Mouse (Mus musculus) kidney, postnatal 4 days (tissue): ENCODE measurements around the gene Zfp109.
"Not testable (repeated sequence)": the region's sequence is repeated elsewhere in the genome, so short reads cannot be mapped to it uniquely, and the experiment has no call there.

ENCODE experiments used
- DNase-seq, 2 experiments: peaks; one replicate each; pipeline ENCODE4 v3.0.0; 2021; ENCODE audit warnings: mixed read lengths in 2 of 2

Gene Zfp109

DNA sequence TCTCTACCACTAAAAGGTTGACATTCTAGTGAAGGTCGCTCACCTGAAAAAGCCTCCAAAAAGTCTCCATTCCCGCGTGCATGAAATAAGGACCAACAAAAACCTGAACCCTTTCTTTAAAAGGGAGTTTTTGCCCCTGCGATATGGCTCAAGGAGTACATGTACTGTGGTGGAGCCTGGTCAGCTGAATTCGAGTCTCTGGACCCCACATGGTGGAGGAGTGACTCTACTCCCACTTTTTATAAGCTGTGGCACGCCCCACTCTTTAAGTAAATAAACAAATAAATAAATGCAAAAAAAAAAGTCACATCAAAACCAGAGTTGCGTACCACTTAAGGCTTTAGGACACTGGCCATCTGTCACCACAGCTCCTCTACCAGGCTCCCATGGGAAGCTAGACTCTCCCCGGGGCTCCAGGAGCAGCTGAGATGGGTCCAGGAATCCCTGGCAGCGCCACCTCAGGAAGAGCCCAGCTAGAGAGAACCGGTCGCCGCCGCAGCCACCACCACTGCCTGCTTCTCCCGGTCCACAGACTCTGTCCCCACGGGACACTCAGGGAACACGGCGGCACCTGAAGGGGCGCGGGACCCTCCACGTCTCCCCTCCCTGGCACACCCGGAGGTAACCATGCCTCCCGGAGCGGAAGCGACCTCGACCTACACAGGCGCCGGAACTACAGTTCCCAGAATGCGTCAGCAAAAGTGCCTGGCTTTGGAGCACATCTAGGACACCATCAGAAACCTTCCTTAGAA, at the start of gene Zfp109:
Gene Zfp109, minus strand, starts transcription at position 521 of the 752 bp plus-strand sequence.
- peak; percentile 72 to 76 for DNase-seq

DNA sequence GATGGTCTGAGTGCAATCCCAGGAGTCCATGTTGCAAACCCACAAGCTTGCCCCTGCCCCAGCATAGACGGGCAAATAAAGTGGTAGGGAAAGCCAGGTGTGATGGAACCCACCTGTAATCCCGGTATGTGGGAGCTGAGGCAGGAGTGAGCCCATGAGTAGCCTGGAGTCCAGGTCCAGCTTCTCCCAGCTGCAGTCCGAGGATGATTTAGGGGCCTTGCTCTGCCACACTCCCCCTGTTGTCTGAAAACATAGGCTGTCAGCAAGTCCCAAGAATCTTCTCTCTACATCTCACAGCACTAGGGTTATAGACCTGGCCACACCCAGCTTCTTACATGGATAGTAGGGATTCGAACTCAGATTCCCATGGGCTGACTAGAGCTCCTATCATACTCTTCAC, 49.6 kb upstream of the Zfp109 start:
- DNase-seq, result no peak

DNA sequence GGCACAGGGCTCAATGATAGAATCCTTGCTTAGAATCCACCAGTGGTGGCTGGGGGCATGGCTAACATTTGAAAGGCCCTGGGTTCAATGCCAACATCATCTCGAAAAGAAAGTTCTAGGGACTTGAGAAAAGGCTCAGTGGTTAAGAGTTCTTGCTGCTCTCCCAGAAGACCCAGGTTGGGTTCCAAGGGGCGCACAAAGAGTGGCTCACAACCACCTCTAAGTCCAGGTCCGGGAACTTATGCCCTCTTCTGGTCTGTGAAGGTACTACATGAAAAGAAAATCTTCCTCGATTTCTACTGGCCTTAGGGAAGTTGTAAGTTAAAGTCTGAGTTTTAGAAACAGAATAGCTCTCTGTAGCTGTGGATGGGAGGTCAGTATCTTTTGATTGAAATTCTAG, 48.7 kb upstream of the Zfp109 start:
- DNase-seq, result no peak

- no peak for DNase-seq
These were observed 43.4 kb upstream of the Zfp109 start for GRCm38 (mm10) chr7:24280858-24281145.

GRCm38 (mm10) chr7:24280031-24280857, 42.9 kb upstream of the Zfp109 start:
- peak in 1 of 2 experiments; percentile 14 for DNase-seq

- DNase-seq, result not testable (repeated sequence)
These were observed 41.4 kb upstream of the Zfp109 start for GRCm38 (mm10) chr7:24278771-24279170.

- no peak for DNase-seq
These were observed 37.1 kb upstream of the Zfp109 start for GRCm38 (mm10) chr7:24274456-24274855.

GRCm38 (mm10) chr7:24271191-24271590, 33.8 kb upstream of the Zfp109 start:
- no peak for DNase-seq

DNA sequence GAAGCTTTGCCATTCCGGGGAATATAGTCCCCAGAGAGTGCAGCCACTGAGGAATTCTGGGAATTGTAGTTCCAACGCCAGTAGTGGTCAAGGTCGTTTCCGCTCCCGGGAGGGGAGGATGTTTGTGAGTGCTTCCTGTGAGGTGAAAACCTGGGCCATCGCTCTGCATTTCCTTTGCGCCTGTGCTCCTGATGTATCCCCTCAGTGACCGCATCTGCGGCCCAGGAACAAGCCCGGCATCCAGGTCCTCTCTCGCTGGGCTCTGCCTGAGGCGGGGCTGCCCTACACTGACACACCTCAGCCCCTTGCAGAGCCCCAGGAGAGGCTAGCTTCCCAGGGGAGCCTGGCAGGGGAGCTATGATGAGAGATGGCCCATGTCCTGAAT, 32.9 kb upstream of the Zfp109 start, which contains the start of gene Zfp93:
Gene Zfp93, plus strand, starts transcription at position 133 of the 385 bp plus-strand sequence.
- DNase-seq, result peak; percentile 75 to 83

DNA sequence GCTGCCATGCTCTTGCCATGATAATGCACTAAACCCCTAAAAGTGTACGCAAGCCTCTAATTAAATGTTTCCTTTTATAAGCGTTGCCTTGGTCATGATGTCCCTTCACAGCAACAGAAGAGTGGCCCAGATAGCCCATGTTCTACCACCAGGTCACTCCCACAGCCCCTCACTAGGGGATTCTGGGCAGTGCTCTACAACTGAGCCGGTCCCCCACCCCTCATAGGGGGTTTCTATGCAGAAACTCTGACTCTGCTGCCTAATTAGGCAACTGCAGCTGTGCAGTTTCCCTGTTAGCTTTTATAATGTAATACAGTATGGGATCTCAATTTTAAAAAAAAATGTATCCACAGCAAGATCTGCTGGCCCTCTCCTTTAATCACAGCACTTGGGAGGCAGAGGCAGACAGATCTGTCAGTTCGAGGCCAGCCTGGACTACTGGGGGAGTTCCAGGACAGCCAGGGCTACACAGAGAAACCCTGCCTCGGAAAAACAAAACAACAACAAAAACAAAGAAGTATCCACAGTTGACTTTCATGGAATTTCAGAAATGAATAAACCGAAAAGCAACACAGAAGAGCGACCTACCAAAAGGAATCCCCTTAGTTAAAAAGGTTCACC, 32.4 kb upstream of the Zfp109 start:
- DNase-seq, result peak in 1 of 2 experiments; percentile 9

DNA sequence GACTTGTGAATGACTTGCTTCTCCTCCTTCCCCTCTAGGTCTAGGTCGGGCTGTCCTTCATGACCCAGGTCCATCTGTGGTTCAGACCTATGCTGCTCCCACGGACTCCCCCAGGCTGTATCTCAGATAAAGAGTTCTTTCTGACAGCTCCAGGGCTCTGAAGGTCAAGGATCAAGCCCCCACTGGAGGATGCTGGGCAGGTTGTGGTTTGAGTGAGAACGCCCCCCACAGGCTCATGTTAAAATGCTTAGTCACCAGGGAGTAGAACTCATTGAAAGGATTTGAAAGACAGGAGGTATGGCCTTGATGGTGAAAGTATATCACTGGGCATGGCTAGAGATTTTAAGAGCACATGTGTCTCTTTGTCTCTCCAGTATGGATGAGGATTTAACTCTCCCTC, 31.9 kb upstream of the Zfp109 start:
- DNase-seq, result no peak

DNA sequence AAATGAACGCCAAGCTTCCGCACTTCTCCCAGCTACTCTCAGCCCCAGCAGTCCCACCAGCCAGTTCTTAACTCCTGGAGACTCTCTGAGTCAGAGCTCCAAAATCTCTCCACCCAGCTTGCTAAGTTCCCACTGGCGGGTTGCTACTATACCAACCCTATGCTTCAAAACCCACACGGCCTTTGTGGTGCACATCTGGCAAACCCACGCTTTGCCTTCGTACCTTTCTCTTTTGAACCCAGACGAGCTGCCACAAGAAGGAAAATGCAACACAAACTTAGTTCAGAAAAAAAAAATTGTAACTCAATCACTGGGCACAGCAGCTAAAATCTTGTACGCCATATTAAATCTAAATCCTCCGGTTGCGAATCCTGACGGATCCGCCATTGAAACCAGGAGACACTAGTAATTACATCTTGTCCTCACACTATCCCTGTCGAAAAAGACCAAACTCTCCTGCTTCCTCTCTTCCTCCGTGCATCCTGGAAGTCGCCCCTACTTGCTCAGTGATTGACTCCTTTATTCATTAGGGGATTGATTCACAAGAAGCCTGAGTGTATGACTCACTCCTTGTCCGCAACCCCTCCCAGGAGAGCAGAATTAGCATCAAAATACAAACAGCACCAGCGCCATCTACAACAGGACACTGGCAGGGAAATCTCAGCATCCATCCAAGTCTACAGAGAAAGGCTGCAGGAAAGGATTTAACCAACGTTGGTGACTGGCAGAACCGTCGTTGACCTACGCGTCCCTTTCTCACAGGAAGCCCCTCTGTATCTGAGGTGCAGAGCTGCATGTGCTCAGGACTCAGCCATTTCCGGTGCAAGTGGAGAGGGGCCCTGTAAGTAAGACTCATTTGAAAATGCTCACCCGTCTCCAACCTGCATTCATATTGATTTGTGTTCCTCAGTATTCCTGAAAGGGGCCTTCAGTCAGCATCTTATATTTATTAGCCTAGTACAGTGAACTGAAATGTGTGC, 31.1 kb upstream of the Zfp109 start:
- no peak for DNase-seq

GRCm38 (mm10) chr7:24260000-24260312, 22.6 kb upstream of the Zfp109 start:
- no peak for DNase-seq

GRCm38 (mm10) chr7:24259306-24259999, 22.1 kb upstream of the Zfp109 start:
- no peak for DNase-seq

DNA sequence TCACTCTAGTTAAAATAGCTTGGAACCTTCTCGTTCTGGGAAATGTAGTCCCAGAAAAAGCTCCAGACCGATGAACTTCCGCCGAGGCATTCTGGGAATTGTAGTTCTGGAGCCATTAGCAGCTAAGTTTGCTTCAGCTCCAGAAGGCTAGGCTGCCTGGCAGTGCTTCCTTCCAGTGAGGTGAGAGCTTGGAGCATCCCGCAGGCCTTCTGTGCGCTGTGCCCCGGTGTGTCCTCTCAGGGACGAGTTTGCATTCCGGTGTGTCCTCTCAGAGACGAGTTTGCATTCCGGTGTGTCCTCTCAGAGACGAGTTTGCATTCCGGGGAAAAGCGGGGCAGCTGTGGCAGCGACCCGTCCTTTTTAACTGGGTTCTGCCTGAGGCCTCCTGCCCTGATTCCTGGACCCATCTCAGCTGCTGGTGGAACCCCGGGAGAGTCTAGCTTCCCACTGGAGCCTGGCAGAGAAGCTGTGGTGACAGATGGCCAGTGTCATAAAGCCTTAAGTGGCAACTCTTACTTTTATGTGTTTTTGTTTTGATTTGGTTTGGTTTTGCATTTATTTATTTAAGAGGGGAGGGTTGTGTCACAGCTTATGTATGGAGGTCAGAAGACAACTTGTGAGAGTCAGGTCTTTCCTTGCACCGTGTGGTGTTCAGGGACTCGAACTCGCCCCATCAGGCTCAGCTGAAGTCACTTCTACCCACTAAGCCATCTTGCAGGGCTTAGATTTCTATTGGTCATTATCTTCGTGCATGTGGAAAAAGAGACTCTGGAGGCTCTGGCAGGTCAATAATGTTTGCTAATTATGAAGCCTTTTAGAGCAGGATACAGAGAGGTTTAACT, 17.5 kb upstream of the Zfp109 start, which contains the start of gene Zfp108:
Gene Zfp108, plus strand, starts transcription at position 162 of the 842 bp plus-strand sequence.
- peak; percentile 83 to 86 for DNase-seq

- DNase-seq, result no peak
These were observed 16.6 kb upstream of the Zfp109 start for GRCm38 (mm10) chr7:24253779-24254615.

GRCm38 (mm10) chr7:24211343-24211742, 26.0 kb downstream of the Zfp109 start, which contains the start of gene Zfp111:
Gene Zfp111 (minus strand): TSS chr7:24211443.
- DNase-seq, result no peak

DNA sequence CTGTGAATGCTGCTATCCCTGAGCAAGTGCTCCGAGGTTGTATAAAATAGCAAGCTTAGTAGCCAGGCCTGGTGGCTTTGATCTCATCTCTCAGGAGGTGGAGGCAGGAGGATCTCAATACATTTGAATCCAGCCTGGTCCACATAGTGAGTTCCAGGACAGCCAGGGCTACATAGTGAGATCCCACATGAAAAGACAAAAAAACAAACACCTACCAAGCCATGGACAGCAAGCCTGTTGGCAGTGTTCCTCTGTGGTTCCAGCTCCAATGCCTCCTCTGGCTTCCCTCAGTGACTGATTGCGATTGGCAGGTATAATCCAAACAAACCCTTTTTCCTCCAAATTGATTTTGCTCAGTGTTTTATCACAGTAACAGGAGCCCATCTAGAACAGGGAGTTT, 27.1 kb downstream of the Zfp109 start:
- no peak for DNase-seq

DNA sequence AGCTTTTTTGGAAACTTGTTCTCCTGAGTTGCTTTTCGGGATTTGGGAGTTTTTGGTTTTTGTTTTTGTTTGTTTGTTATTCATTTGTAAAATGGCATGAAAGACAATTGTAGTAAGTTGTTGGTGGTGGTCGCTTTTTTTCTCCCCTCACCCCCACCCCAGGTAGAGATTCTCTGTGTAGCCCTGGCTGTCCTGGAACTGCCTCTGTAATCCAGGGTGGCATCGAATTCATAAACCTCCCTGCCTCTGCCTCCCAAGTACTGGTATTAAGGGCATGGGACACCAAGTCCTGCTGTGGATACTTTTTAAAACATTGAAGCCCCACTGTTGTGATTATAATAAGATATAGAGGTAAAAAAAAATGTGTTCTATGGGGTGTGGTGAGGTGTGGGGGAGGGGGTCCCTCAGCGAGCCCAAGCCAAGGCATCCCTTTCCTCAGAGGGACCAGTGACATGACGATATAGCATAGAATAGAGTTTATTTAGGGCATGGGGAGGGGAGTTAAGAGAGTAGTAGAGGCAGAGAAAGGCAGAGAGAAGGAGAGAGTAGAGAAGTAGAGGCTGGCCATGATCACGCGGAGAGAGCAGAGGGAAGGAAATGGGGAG, 29.0 kb downstream of the Zfp109 start:
- no peak for DNase-seq
